Mouse (Mus musculus): ENCODE measurements around the gene Fam240a. TPM values are rescaled to one million over a fixed set of nuclear protein-coding genes. Genes with fewer than 3 reads are reported as not detected.

The Fam240a gene
- polyA plus RNA-seq, 1 experiment from 2014 or later: not detected

DNA sequence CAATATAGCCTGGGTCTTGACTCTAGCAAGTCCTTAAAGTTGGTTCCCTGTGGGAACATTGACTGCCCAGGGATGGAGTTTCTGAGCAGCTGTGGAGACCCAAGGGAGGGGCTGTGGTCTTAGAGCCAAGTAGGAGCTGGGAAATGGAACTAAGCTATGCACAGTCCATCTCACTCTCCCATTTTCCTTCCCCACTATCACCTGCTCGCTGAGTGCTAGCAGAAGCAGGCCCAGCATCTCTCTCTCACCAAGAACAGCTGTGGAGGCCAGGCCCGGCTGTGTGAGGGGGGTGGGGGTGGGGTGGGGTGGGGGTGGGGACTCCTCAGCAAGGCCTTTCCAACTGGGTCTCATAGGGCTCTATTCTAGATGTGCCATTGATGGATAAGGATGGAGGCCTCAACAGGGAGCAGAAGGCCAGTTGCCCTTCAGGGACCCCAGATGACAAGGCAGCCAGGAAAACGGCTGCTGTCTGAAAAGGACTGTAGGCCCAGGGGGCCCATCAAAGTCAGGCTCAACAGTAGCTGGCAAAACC is 41.9 kb downstream of the Fam240a start:
- H3K4me3 ChIP-seq: no peak overlapping the region
- no peaks in the 10 kb centered on the region for H3K9me3 ChIP-seq
- peaks cover 58% of the 10 kb centered on the region for H3K27me3 ChIP-seq (replicated peaks)
- H3K36me3 ChIP-seq: no peaks in the 10 kb centered on the region
- no peak overlapping the region for H3K27ac ChIP-seq (replicated peaks)
- no peak for ATAC-seq (ENCODE audit: extremely low read depth, insufficient number of reproducible peaks, low FRiP score, low TSS enrichment)
- peaks cover 34% of the 10 kb centered on the region for H3K4me1 ChIP-seq
- no peak overlapping the region for H3K4me2 ChIP-seq
- H3K9ac ChIP-seq: no peak overlapping the region
- 26% methylated on average over 3 of the region's 3 CpGs for WGBS

DNA sequence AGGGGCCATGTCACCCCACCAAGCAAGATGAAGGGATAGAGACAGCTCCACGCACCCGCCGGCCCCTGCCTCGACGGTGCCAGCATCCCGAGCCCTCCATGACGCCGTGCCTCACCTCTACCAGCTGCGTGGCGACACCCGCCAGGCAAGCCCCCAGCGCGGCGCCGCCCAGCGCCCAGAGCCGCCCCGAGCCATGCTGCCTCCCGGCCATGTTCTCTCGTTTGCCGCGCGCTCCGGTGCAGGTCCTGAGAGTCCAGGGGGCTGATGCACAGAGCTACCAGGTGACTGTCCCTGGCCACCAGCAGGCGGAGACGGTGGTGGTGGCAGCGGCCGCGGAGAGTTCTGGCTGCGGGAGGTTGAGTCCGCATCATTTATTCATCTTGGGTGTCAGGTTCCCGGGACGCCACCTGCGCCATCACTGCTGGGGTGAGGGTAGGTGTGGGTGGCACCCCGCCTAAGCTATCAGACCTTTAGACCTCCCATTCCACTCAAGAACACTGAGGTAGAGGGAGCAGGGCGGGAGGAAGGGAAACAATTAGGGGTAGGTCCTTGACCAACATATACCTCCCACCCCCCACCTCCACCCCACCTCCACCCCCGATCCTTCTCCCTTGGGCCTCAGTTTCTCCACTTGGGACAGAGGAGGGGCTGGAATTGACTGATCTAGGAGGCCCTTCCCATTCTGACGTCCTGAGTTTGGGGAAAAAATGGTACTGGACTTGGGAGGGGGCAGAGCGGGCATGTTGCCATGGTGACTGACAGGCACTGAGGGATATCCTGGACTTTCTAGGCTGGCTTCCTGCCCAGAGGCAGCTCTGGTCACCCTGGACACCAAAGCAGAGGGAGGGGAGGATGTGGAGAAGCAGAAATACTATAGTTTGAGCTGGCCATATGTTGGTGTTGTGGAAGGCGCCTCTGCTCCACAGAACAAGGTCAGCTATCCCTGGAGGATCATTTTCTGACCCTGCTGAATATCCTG is 42.7 kb downstream of the Fam240a start:
- peak overlapping the region; percentile 70 for H3K4me2 ChIP-seq
- H3K36me3 ChIP-seq: no peaks in the 10 kb centered on the region
- H3K27ac ChIP-seq (replicated peaks): no peak overlapping the region
- ATAC-seq (ENCODE audit: extremely low read depth, insufficient number of reproducible peaks, low FRiP score, low TSS enrichment): no peak
- peaks cover 26% of the 10 kb centered on the region for H3K4me1 ChIP-seq
- peak overlapping the region; percentile 60 for H3K9ac ChIP-seq
- no peaks in the 10 kb centered on the region for H3K9me3 ChIP-seq
- peak overlapping the region; percentile 44 for H3K4me3 ChIP-seq
- WGBS: 9% methylated on average over 37 of the region's 40 CpGs
- H3K27me3 ChIP-seq (replicated peaks): peaks cover 50% of the 10 kb centered on the region

DNA sequence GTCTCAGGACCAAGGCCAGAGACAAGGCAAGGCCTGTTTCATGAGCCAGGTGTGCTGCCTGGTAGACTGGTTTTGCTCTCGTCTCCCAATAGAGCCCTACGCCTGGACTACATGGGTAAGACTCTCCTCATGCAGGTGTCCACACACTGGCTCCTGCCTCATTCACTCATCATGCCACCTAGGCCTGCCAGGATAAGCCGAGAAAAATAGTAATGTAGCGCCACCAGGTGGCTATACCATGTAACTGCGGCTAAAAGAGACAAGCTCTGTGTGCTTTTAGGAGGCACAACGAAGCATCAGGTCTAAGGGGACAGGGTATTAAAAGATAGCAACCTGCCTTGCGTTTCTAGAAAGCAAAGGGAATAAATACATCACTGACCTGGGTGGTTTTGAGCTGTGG is 45.6 kb downstream of the Fam240a start:
- Histone ChIP-seq H3K27me3 (replicated peaks) (peaks cover 39% of the 10 kb centered on the region), H3K36me3 (no peaks in the 10 kb centered on the region), H3K9ac (no peak overlapping the region), H3K27ac (replicated peaks) (no peak overlapping the region), H3K4me2 (no peak overlapping the region), H3K4me3 (no peak overlapping the region), H3K9me3 (no peaks in the 10 kb centered on the region), H3K4me1 (peaks cover 14% of the 10 kb centered on the region)
- no peak for ATAC-seq (ENCODE audit: extremely low read depth, insufficient number of reproducible peaks, low FRiP score, low TSS enrichment)
- WGBS: 15% methylated on average over 7 of the region's 7 CpGs

Small RNAs within 50 kb of the gene (microRNA-seq; reads per million reads assigned to microRNA genes)
- not detected for gene Gm24269

Other genes starting within 250 kb of the Fam240a start
- 3,771 and 4,285 TPM in 2 replicates for gene Myl3, start 175.0 kb downstream of the Fam240a start, polyA plus RNA-seq (2015; fragmentation: Nextera tagmentation; extraction: Ambion mirVana)
- 31.2 and 33.3 TPM in 2 replicates for gene Pth1r, start 169.7 kb downstream of the Fam240a start, polyA plus RNA-seq (2015; fragmentation: Nextera tagmentation; extraction: Ambion mirVana)
- 0.11 TPM in 1 of 2 replicates, not detected in the other for gene Prss42, start 118.7 kb downstream of the Fam240a start, polyA plus RNA-seq (2015; fragmentation: Nextera tagmentation; extraction: Ambion mirVana)
- gene Prss44, start 102.9 kb downstream of the Fam240a start, polyA plus RNA-seq (2015; fragmentation: Nextera tagmentation; extraction: Ambion mirVana): not detected in 2 replicates
- gene Prss43, start 90.2 kb downstream of the Fam240a start, polyA plus RNA-seq (2015; fragmentation: Nextera tagmentation; extraction: Ambion mirVana): not detected in 2 replicates
- not detected in 2 replicates for gene Prss45, start 82.3 kb downstream of the Fam240a start, polyA plus RNA-seq (2015; fragmentation: Nextera tagmentation; extraction: Ambion mirVana)
- gene Prss46, start 72.4 kb downstream of the Fam240a start, polyA plus RNA-seq (2015; fragmentation: Nextera tagmentation; extraction: Ambion mirVana): not detected in 2 replicates
- gene Prss50, start 58.9 kb downstream of the Fam240a start, polyA plus RNA-seq (2015; fragmentation: Nextera tagmentation; extraction: Ambion mirVana): 0.13 and 0.56 TPM in 2 replicates
- 0.88 and 0.97 TPM in 2 replicates for gene Als2cl, start 37.0 kb downstream of the Fam240a start, polyA plus RNA-seq (2015; fragmentation: Nextera tagmentation; extraction: Ambion mirVana)
- 0.16 and 0.20 TPM in 2 replicates for gene Tmie, start 36.7 kb downstream of the Fam240a start, polyA plus RNA-seq (2015; fragmentation: Nextera tagmentation; extraction: Ambion mirVana)
- gene Tdgf1, start 29.3 kb upstream of the Fam240a start, polyA plus RNA-seq (2015; fragmentation: Nextera tagmentation; extraction: Ambion mirVana): not detected in 2 replicates
- 2.3 and 2.6 TPM in 2 replicates for gene Lrrc2, start 34.7 kb upstream of the Fam240a start, polyA plus RNA-seq (2015; fragmentation: Nextera tagmentation; extraction: Ambion mirVana)
- 0.05 and 0.57 TPM in 2 replicates for gene Rtp3, start 73.7 kb upstream of the Fam240a start, polyA plus RNA-seq (2015; fragmentation: Nextera tagmentation; extraction: Ambion mirVana)
- 1.1 TPM in 2 replicates for gene Ltf, start 102.4 kb upstream of the Fam240a start, polyA plus RNA-seq (2015; fragmentation: Nextera tagmentation; extraction: Ambion mirVana)
- gene Ccrl2, start 140.7 kb upstream of the Fam240a start, polyA plus RNA-seq (2015; fragmentation: Nextera tagmentation; extraction: Ambion mirVana): 2.5 and 2.8 TPM in 2 replicates
- gene Lrrfip2, start 200.7 kb upstream of the Fam240a start, polyA plus RNA-seq (2015; fragmentation: Nextera tagmentation; extraction: Ambion mirVana): 53.0 and 56.4 TPM in 2 replicates